Mouse (Mus musculus) NIH3T3 (cell line): ENCODE measurements around the gene Rab5b.

ENCODE experiments used
- DNase-seq: peaks from one replicate; pipeline ENCODE4 v3.0.0-alpha.2; 2012; ENCODE audit warnings: low read depth

The Rab5b gene

DNA sequence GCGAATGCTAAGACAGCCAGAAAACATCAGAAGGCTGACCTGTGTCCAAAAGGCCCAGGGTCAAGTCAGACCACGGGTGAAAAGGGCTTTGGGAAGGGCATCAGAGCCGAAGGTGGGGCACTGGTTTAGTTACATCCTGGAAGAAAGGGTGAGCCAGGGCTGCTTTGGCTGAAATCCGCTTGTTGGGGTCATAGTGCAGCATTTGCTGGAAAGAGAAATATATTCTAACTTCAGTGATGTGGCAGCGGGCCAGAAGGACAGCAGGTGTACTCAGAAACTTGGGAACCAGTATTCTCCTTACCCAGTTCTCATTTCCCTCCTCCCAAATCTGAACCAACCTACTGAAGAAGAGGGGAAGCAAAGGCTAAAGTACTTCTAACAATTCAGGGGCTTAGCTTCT, 2.9 kb upstream of the Rab5b start:
- no peak for DNase-seq

- DNase-seq = peak; percentile 33
These were observed 1.1 kb upstream of the Rab5b start for GRCm38 (mm10) chr10:128697072-128697725.

DNA sequence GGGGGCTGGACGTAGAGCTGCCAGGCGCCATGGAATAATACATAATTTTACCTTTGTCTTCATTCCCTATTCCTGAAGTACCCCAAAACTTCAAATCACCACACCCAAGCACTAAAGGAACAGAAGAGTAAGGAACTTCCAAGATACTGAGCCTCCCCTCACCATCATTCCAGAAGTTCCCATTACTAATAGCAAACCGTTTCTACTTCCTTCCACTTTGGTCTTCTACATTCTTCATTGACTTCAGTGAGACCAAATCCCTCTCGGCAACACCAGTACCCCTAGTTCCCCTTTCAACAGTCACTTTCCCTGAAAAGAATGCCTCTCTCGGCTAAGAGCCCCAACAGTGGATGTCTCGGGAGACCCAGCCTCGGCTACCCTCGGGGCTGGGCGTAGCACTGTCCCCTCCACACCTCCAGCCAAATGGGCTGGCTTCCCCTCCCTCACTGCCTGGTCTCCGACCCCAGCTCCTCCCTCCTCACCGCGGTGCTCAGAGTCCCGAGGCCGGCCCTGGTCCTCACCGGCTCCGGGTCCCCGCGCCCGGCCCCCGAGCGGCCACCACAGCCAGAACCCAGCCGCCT, 563 bp downstream of the Rab5b start:
- DNase-seq = no peak

- DNase-seq = peak; percentile 81
These were observed 21.5 kb downstream of the Rab5b start for GRCm38 (mm10) chr10:128674469-128675008.

DNA sequence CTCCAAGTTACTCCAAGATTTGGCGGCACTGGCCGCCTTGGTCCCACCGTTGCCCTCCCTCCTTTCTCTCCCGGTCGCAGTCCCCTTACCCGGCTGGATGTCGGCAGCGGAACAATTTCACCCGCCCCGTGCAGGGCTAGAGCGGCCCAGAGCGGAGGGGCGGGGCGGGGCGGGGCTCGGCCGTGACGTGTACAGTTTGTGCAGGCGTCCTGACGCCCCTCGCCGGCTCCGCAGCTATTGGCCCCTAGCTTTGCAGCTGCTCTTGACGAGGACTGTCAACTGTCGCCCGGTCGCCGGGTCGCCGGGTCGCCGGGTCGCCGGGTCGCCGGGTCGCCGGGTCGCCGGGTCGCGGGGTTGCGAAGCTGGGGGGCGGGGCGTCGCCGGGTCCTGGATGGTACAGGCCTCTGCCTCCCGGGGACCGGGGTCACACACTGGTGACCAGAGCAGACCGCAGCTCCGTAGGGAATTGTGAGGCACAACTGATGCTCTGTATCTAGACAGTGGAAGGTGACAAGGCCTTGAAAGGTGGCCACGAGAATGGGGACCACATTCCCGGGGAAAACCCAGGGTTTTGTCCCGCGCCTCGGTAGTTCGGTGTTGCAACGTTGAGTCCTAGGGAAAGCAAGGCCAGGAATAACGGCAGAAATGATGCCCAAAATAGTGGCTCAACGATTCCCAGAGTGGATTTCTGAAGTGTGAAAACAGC, 22.1 kb downstream of the Rab5b start, which contains the start of gene Suox:
TSS of gene Suox (minus strand) at position 311 of the 706 bp plus-strand sequence.
- peak; percentile 86 for DNase-seq

GRCm38 (mm10) chr10:128671148-128671547, 24.9 kb downstream of the Rab5b start:
- no peak for DNase-seq

GRCm38 (mm10) chr10:128668790-128669672, 27.0 kb downstream of the Rab5b start:
- no peak for DNase-seq

DNA sequence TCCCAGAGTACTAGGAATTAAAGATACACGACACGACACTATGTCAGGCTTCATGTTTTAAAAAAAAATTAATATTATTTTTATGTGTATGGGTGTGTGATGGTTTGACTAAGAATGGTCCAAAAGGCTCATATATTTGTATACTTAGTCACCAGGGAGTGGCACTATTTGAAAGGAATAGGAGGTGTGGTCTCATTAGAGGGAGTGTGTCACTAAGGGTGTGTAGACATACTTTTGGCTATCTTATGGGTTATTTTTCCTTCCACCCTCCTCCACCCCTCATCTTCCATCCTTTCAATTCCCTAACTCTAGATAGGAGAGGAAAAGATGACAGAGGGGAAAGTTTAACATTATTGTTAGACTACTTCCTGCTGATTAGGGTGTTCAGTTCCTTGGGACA, 30.3 kb downstream of the Rab5b start:
- DNase-seq = no peak

DNA sequence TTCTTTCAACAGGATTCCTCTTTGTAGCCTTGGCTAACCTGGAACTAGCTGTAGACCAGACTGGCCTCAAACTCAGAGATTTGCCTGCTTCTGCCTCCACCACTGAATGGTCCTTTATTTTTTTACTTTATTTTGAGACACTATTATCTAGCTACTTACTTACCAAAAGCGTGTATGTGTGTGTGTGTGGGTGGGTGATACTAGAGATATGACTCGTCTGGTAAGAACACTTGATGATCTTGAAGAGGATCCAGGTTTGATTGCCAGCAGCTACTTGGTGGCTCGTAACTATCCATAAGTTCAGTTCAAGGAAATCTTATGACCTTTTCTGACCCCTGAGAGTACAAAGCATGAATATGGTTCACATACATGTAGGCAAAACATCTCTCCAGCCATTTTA, 30.8 kb downstream of the Rab5b start:
- no peak for DNase-seq

DNA sequence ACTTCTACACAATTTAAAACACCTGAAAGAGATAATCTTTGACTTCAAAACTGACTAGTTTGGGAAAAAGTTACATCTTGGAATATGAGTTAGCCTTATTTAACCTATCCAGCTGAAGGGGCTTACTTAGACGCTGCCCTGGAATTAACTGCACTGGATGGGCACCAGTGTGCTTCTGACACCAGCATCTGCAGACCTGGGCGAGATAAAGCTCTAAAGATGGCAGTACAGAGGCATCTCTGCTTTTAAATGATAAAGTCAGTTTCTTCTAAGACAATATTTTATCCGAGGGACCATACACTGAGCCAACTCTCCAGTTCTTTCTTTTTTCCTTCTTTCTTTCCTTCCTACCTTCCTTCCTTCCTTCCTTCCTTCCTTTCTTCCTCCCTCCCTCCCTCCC, 31.3 kb downstream of the Rab5b start:
- no peak for DNase-seq

DNA sequence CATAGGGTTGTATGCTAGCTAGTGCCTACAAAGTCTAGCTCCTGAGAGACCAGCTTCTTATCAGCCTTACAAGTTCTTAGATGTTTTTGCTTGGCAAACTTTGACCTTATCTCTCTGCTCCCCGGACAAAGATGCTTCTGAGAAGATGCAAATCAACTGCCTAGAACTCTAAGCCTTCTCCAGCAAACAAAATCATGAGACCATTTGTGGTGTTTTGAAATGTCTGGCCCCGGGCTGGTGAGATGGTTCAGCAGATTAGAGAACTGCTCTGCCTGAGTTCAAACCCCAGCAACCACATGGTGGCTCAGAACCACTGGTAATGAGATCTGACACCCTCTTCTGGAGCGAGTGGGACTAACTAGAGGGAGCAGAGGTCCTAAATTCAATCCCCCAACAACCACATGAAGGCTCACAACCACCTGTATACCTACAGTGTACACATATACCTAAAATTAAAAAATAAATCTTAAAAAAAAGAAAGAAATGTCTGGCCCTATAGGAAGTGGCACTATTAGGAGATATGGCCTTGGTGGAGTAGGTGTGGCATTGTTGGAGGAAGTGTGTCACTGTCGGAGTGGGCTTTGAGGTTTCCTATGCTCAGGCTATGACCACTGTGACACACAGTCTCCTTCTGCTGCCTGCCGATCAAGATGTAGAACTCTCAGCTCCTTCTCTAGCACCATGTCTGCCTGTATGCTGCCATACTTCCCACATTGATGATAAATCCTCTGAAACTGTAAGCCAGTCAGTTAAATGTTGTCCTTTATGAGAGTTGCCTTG, 32.4 kb downstream of the Rab5b start:
- no peak for DNase-seq

GRCm38 (mm10) chr10:128662465-128662864, 33.6 kb downstream of the Rab5b start:
- DNase-seq = no peak

DNA sequence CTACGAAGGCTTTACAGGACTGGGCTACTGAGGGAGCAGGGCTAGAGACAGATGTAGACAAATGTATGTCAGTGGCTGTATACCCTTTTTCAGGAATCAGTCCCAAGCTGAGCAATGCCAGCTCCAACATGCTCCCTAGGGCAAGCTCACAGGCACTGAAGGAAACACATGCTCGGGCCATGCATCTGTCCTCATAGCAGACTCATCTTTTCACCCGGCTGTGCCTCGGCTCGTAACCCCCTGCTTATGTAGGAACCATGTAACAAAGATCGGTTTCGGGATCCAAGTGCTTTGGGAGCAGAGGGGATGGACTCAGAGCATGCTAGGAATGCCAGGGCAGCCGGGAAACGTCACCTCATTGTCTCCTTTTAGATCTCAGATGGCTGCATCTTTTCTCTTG, 36.6 kb downstream of the Rab5b start:
- no peak for DNase-seq

- DNase-seq = no peak
These were observed 38.2 kb downstream of the Rab5b start for GRCm38 (mm10) chr10:128657844-128658243.

GRCm38 (mm10) chr10:128656731-128657130, 39.3 kb downstream of the Rab5b start:
- no peak for DNase-seq

- no peak for DNase-seq
These were observed 40.8 kb downstream of the Rab5b start for GRCm38 (mm10) chr10:128655254-128655653.

GRCm38 (mm10) chr10:128653866-128654265, 42.2 kb downstream of the Rab5b start:
- DNase-seq = no peak

DNA sequence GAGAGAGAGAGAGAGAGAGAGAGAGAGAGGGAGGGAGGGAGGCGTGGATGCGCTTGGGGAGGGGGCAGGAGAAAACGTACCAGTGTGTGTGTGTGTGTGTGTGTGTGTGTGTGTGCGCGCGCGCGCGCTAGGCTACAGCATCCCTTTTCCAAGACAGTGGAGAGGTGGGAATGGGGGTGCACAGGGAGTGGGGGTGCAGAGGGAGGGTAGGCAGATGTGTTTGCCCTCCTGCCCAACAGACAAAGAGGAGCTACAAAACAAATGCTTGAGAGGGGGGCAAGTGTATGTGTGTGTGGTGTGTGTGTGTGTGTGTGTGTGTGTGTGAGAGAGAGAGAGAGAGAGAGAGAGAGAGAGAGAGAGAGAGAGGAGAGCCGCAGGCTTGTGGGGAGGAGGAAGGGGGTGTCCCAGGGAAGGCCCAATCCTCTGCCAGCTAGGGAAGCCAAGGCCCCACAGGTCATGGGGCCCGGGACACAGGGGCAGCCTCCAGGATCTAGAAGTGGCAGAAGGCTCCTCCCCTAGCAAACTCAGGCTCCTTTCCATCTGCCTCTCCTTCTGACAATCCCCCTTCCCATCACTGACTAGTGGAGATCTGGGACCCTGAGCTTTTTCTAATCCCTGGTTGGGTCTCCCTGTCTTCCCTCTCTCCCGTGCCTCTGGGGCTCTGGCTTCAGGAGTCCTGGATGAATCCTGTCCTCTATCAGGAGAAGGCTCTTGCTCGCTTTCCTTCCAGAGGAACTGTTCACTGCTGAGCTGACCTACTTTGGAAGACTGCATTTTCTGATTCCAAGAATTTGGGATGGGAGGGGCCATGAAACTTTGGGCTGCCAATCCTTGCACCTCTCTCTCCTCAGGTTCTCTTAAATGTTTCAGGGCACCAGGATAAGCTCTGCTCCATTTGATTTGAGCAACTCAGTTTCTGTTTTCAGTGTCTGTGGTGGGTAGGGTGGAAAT, 49.6 kb downstream of the Rab5b start:
- no peak for DNase-seq

DNA sequence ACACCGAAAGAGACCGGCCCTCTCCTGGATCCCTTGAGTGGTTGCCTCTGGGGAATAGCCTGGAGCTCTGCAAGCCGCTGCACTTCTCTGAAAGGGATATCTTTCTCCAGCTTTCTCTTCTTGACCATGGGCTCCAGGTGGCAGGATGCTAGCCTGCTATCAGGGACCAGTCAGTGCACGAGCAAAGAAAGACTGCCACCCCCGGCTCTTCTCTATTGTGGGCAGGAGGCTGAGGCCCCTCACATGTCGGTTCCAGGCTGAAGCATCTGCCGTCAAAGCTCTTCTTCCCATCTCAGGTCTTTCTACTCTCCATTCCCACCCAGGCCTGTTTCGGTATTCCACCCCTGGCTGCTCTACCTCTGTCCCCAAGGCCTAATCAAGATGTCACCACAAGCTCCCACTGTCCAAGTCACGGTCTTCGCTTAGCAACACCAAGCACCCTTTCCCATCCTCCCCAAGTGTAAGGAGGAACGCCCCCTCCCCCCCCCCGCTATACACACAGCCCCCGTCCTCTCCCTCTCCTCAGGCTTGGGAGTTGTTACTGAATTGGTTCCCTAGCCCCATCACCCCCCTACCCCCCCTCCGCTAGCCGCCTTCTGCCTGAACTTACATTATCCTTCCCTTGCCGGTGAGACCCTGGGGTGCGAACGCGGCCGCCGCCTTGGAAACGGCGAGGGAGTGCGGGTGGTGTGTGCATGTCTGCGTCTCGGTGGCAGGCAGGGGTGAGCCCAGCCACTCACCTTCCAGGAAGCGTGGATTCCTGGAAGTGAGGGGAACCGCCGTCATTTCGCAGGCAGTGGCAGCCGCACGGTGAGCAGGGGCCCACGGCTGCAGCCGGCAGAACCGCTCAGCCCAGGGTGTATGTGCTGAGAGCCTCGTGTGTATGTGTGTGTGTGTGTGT, 50.7 kb downstream of the Rab5b start, which contains the start of gene Ikzf4:
TSS of gene Ikzf4 (minus strand) at position 881 of the 901 bp plus-strand sequence.
- no peak for DNase-seq
